Mouse (Mus musculus) kidney, adult 2 months (tissue): Measurements from ENCODE around the gene Pfkfb1. TPM values are rescaled to one million over a fixed set of nuclear protein-coding genes. Genes with fewer than 3 reads are reported as not detected.

Experiments used
- DNase-seq: peaks from one replicate; pipeline ENCODE4 v3.0.0; 2021
- H3K27ac ChIP-seq: fragments of 200-500 bp; 2 replicates; pipeline ENCODE4 v1.5.1; 2012; ENCODE audit warnings: low read depth, low read length, control low read depth, inconsistent platforms; ENCODE audit not compliant: insufficient read depth
- H3K27me3 ChIP-seq: fragments of 200-500 bp; replicated peaks from 2 replicates; pipeline ENCODE4 v1.6.1; 2012; ENCODE audit warnings: mild to moderate bottlenecking, moderate library complexity, low read length, inconsistent platforms; ENCODE audit not compliant: control insufficient read depth, insufficient read depth
- H3K36me3 ChIP-seq: fragments of 200-500 bp; 2 replicates; pipeline ENCODE4 v1.6.1; 2012; ENCODE audit warnings: mild to moderate bottlenecking, moderate library complexity, low read length, inconsistent platforms; ENCODE audit not compliant: control insufficient read depth, insufficient read depth
- H3K4me1 ChIP-seq: fragments of 200-500 bp; 2 replicates; pipeline ENCODE4 v1.6.1; 2011; ENCODE audit warnings: low read length; ENCODE audit not compliant: control insufficient read depth, insufficient read depth
- H3K4me3 ChIP-seq: fragments of 200-500 bp; 2 replicates; pipeline ENCODE4 v1.5.1; 2011; ENCODE audit warnings: mild to moderate bottlenecking, low read depth, low read length, control low read depth; ENCODE audit not compliant: insufficient read depth
- CTCF ChIP-seq: fragments of 200-500 bp; conservative IDR thresholded peaks from 2 replicates; pipeline ENCODE4 v1.5.1; 2011; ENCODE audit warnings: low read depth, mild to moderate bottlenecking, control low read depth, low read length, moderate library complexity, mixed read lengths; ENCODE audit not compliant: insufficient read depth, insufficient read length
- POLR2A ChIP-seq: fragments of 200-500 bp; IDR thresholded peaks from one replicate; pipeline ENCODE4 v1.6.1; 2011; ENCODE audit warnings: low read depth, low read length, control low read depth
- WGBS: fragments of 180-500 bp; shearing (Covaris S2); methylation state at CpG from one replicate; pipeline ENCODE4 v1.1.7; 2018; 5-methylcytosine and 5-hydroxymethylcytosine counted together
- polyA plus RNA-seq: library from polyadenylated mRNA; depleted of rRNA; stranded (reverse); fragments of >200 nt; gene quantifications from 2 replicates; pipeline ENCODE4 v1.2.3, GENCODE M21; 2012

Gene Pfkfb1
- polyA plus RNA-seq, 1 experiment: 5.5 TPM

DNA sequence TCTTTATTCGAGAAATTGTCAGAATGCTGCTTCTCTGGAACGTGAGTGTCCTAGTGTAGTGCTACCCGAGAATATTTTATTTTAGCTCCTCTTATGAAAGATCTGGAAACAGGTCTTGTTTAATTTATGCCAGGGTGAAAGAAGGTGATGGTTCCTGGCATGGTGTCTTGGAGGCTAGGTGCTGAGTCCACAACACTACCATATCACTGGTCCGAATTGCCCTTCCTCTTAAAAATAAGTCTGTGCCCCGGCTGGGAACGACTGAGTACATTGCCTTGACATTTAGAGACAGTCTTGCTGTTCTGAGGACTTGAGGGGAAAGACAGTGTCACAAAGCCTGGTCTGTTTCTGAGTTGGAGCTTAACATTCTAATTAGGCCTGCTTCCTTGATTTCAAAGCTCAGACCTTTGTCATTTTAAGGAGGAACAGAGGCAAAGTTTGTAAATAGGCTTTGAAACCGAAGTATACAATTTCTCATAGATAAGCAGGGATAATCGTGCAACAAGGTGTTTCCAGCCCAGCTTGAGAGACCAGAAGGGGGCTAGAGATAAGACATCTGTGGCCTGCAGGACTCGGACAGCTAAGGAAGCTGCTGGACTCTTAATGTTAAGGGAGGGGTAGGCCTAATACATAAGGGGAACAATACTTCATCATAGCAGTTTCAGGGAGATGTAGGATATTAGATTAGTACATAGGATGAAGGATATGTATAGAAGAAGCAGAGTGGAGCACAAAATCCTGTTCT lies 7.2 kb downstream of the Pfkfb1 start:
- DNase-seq: no peak
- Histone ChIP-seq H3K4me3 (no peak overlapping the region), H3K36me3 (no peaks in the 10 kb centered on the region), H3K27me3 (no peaks in the 10 kb centered on the region), H3K27ac (no peak overlapping the region), H3K4me1 (no peaks in the 10 kb centered on the region)
- TF ChIP-seq CTCF (no peak), POLR2A (no peak)
- WGBS: 89% methylated on average over 9 of the region's 9 CpGs

DNA sequence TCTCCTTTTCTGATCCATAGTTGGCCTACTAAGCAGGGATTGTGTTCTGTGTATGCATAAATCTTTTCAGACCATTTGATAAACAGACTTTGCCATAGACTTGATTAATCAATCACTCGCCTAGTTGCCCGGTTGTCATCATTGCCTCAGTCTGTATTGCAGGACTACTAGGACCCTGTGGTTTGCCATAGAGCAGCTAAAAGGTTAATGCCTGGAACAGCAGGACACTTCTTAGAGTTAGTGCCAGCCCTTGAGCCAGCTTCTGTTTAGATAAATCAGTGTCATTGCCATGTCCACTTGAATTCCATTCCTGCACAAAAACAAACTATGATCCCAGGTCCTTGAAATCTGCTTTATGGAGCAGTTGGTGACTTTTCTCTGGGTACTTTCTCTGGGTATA lies 10.9 kb downstream of the Pfkfb1 start:
- H3K4me3 ChIP-seq: no peak overlapping the region
- WGBS: 76% methylated on average over 2 of the region's 2 CpGs
- H3K36me3 ChIP-seq: no peaks in the 10 kb centered on the region
- DNase-seq: no peak
- H3K27ac ChIP-seq: no peak overlapping the region
- TF ChIP-seq POLR2A (no peak), CTCF (no peak)
- H3K4me1 ChIP-seq: no peaks in the 10 kb centered on the region
- H3K27me3 ChIP-seq: no peaks in the 10 kb centered on the region

DNA sequence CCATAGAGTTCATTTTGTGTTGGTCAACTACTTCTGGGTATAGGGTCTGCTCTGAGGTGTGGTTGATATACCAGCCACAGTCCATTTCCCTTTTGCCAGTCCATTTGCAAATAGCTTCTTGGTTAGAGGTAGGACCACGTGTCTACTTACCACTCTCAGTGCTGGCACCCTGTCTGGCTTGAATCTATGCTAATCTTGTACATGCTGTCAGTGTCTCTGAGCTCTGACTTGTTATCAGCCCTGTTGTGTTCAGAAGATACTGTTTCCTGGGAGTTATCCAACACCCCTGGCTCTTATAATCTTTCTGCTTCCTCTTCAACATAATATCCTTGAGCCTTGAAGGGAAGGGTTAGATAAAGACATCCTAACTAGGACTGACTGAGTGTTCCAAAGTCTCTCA lies 48.4 kb downstream of the Pfkfb1 start:
- 93% methylated on average over 1 of the region's 1 CpGs for WGBS
- no peak overlapping the region for H3K4me3 ChIP-seq
- H3K27me3 ChIP-seq: no peaks in the 10 kb centered on the region
- DNase-seq: no peak
- TF ChIP-seq CTCF: no peak
- no peak for TF ChIP-seq POLR2A
- no peaks in the 10 kb centered on the region for H3K4me1 ChIP-seq
- H3K36me3 ChIP-seq: no peaks in the 10 kb centered on the region
- H3K27ac ChIP-seq: no peak overlapping the region

DNA sequence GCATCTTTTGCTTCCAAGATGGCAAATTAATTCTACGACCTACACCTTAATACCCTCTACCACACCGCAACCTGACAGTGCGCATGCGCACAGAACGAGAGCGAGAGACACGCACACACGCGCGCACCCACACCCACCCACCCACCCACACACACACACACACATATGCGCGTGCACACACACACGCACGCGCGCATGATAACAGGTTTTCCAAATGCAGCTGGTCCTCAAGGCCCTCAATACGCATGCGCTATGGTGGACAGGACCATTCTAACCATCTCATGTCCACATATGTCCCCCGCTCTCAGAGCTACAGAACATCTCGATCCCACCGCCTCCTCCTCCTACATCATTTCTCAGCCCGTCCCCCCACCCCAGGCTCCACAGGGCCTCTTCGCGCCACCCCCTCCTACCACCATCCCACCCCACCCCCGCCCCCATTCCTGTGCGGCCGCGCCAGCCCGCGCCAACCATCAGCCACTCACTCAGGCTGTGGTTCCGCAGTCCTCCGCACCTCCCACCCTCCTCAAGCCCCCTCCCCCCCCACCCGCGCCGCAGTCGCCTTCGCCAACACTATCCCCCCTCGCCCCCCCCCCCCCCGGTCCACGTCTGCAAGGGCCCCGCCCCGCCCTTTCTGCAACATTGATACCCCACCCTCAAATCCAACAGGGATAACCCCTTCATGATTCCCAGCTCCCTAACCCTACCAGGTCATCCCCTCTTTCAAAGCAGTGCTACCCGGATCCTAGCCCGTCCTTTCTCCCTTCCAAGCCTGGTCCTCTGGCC lies 68.3 kb downstream of the Pfkfb1 start:
- peak overlapping the region; percentile 32; the same call in 1 of the 2 replicates for H3K4me3 ChIP-seq
- WGBS: 22% methylated on average over 29 of the region's 44 CpGs
- H3K36me3 ChIP-seq: no peaks in the 10 kb centered on the region
- DNase-seq: no peak
- H3K4me1 ChIP-seq: no peaks in the 10 kb centered on the region
- H3K27me3 ChIP-seq: no peaks in the 10 kb centered on the region
- TF ChIP-seq CTCF: no peak
- TF ChIP-seq POLR2A: no peak
- H3K27ac ChIP-seq: no peak overlapping the region

DNA sequence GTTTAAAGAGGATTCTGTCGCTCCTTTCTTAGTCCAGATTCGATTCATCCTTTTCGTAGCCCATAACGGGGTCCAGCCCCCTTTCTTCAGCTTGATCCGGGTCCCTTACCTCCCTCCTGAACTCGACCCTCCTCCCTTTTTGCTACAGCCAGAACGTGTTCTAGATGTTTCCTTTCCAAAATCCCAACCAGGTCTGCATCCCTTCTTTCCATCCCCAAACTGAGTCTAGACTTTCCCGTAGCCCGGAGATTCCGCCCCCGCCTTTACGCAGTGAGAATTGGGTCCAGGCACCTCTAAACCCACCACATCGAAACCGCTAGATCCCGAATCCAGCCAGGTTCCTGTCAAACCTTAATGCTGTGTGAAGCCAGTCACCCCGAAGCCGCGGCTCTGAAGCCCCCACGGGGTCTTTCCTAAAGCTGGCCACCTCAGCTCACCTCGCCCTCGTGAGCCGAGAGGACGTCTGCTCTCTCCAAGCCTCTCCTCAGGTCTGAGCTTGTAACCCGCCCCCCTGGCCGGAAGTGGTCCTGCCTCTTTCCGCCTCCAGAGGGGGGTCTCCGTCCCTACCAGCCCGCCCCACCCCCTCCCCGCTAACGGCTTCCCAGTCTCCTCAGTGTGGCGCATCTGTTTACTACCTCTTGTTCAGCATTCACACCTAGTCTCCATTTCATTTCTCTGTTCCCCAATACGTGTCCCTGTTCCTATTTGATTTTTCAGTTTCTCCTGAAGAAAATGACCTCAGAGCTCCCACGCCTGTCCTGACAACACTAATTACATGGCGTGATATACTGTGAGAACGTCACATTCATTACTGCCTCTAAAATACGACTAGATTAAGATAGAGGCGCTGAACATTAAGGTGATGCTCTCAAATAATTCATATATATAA lies 69.1 kb downstream of the Pfkfb1 start, which contains the start of gene Tro:
Gene Tro (minus strand): TSS at position 676 of the 889 bp plus-strand sequence.
- H3K4me1 ChIP-seq: no peaks in the 10 kb centered on the region
- no peak within 1 kb of the TSS for H3K27ac ChIP-seq
- WGBS: 3% methylated on average over 36 of the region's 37 CpGs
- TF ChIP-seq CTCF (no peak), POLR2A (no peak)
- peak within 1 kb of the TSS; percentile 18; the same call in 1 of the 2 replicates for H3K4me3 ChIP-seq
- H3K36me3 ChIP-seq: no peaks in the 10 kb centered on the region
- H3K27me3 ChIP-seq: no peaks in the 10 kb centered on the region
- DNase-seq: no peak

DNA sequence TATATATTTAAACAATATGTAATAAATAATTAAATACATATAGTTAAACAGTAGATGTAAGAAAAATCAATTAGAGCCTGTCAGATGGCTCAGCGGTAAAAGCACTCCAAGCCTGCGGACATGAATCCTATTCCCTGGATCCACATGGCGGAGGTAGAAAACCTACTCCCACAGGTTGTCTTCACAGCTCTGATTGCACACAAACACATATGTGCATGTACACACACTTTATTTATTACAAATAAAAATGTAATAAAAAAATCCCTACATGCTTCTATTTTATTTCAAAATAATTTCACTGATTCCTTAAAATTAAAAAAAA lies 69.7 kb downstream of the Pfkfb1 start:
- Histone ChIP-seq H3K36me3 (no peaks in the 10 kb centered on the region), H3K4me1 (no peaks in the 10 kb centered on the region), H3K27ac (no peak overlapping the region), H3K4me3 (no peak overlapping the region), H3K27me3 (no peaks in the 10 kb centered on the region)
- TF ChIP-seq CTCF (no peak), POLR2A (no peak)
- DNase-seq: no peak
- WGBS: 48% methylated on average over 3 of the region's 3 CpGs
